Mouse (Mus musculus) kidney, embryonic 16.5 days (tissue): ENCODE data around the gene Glp2r. TPM values are rescaled to one million over a fixed set of nuclear protein-coding genes. Genes with fewer than 3 reads are reported as not detected.

ENCODE experiments used
- ATAC-seq: fragments of 200-750 bp; cut with Nextera tagmentation; 2 replicates; pipeline ENCODE4 v1.8.0; 2017; ENCODE audit warnings: moderate TSS enrichment; ENCODE audit not compliant: low FRiP score, low TSS enrichment
- H3K27ac ChIP-seq: fragments of 300-500 bp; sonication (generic); 2 replicates; pipeline ENCODE4 v1.5.1; 2014; ENCODE audit warnings: low read length
- H3K27me3 ChIP-seq: fragments of 300-500 bp; sonication (generic); 2 replicates; pipeline ENCODE4 v1.6.1; 2014; ENCODE audit warnings: low read length, control low read depth, mixed read lengths; ENCODE audit not compliant: insufficient read depth
- H3K36me3 ChIP-seq: fragments of 300-500 bp; sonication (generic); 2 replicates; pipeline ENCODE4 v1.6.1; 2014; ENCODE audit warnings: low read length, control low read depth, mixed read lengths; ENCODE audit not compliant: insufficient read depth
- H3K4me1 ChIP-seq: fragments of 300-500 bp; sonication (generic); 2 replicates; pipeline ENCODE4 v1.6.1; 2014; ENCODE audit warnings: low read length, control low read depth, mixed read lengths; ENCODE audit not compliant: insufficient read depth
- H3K4me2 ChIP-seq: fragments of 300-500 bp; sonication (generic); replicated peaks from 2 replicates; pipeline ENCODE4 v1.6.1; 2014; ENCODE audit warnings: low read depth, low read length
- H3K4me3 ChIP-seq: fragments of 300-500 bp; sonication (generic); 2 replicates; pipeline ENCODE4 v1.5.1; 2014; ENCODE audit warnings: mild to moderate bottlenecking, low read length
- H3K9ac ChIP-seq: fragments of 300-500 bp; sonication (generic); replicated peaks from 2 replicates; pipeline ENCODE4 v1.6.1; 2014; ENCODE audit warnings: low read length
- H3K9me3 ChIP-seq: fragments of 300-500 bp; sonication (generic); 2 replicates; pipeline ENCODE4 v1.6.1; 2016; ENCODE audit warnings: low read length, control low read depth
- WGBS: fragments of 180-500 bp; shearing (Covaris S2); extraction: QIAGEN DNeasy Blood & Tissue Kit; methylation state at CpG from one replicate; pipeline ENCODE4 v1.1.7; 2014; 5-methylcytosine and 5-hydroxymethylcytosine counted together
- polyA plus RNA-seq: library from polyadenylated mRNA; unstranded; fragments of >200 nt; fragmentation: Nextera tagmentation; extraction: Ambion mirVana; gene quantifications from 2 replicates; pipeline ENCODE4 v1.2.1, GENCODE M21; 2015

Glp2r gene
- polyA plus RNA-seq, 1 experiment from 2014 or later = 0.07 TPM

DNA sequence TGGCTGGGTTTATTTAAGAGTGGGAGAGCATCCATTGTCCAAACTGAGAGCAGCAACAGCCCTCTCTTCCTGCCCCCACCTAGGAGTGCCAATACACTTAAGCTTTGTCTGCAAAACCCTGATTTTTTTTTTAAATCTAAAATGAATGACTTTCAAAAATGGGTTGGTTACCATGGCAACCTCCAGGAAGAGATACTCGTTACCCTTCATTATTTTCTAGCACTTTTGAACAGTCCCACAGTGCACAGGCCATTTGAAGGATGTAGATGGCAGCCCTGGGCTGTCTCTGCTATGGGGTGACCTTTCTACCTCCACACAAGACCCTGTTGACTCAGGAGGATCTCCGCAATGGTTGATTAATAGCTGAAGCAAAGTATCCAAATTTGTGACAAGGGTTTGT is 84.8 kb downstream of the Glp2r start:
- Histone ChIP-seq H3K27ac (no peak overlapping the region), H3K27me3 (no peaks in the 10 kb centered on the region), H3K9ac (no peak overlapping the region), H3K9me3 (no peaks in the 10 kb centered on the region), H3K4me2 (no peak overlapping the region), H3K36me3 (no peaks in the 10 kb centered on the region), H3K4me3 (no peak overlapping the region), H3K4me1 (no peaks in the 10 kb centered on the region)
- WGBS = 75% methylated on average over 2 of the region's 2 CpGs
- ATAC-seq = no peak

DNA sequence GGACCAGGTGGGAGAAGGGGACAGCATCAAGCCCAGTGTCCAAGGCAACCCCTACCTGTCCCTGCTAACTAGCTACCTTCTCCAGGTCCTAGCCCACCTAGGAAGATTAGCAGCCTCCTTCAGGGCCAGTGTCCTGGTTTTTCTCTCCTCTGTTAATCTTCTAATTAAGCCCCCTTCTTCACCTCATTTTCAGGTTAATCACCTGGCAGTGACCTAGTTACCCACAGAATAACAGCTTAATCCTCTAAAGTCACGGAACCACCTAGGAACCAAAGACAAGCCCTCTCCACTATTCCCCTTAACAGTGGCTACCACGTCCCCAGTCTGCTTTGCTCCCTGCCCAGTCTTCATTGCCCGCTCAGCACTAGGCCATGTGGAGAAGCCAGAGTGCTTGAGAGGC is 89.1 kb downstream of the Glp2r start:
- 85% methylated on average over 3 of the region's 3 CpGs for WGBS
- no peak for ATAC-seq
- Histone ChIP-seq H3K9ac (no peak overlapping the region), H3K27ac (no peak overlapping the region), H3K4me2 (no peak overlapping the region), H3K4me3 (no peak overlapping the region), H3K9me3 (no peaks in the 10 kb centered on the region), H3K36me3 (no peaks in the 10 kb centered on the region), H3K27me3 (no peaks in the 10 kb centered on the region), H3K4me1 (no peaks in the 10 kb centered on the region)

DNA sequence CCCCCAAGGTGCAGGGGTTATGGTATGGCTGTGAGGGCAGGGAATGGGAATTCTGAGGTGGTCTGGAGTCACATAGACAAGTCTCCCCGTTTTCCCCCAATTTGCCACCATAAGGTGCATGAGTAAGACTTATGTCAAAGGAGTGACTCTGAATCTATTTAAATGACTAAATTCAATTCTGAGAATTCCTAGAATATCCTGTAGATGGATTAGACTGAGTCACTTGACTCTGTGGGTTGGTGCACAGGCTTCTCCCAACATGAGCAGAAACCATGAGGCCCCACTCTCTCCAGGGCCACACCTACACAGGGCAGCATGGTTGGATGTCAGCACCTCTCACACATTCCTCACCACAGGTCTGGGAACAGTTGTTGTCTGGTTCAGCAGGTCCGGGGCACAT is 91.0 kb downstream of the Glp2r start:
- H3K9ac ChIP-seq = no peak overlapping the region
- no peak overlapping the region for H3K4me3 ChIP-seq
- H3K4me2 ChIP-seq = no peak overlapping the region
- ATAC-seq = no peak
- no peaks in the 10 kb centered on the region for H3K27me3 ChIP-seq
- H3K4me1 ChIP-seq = no peaks in the 10 kb centered on the region
- H3K36me3 ChIP-seq = no peaks in the 10 kb centered on the region
- no peak overlapping the region for H3K27ac ChIP-seq
- 89% methylated on average over 2 of the region's 2 CpGs for WGBS
- H3K9me3 ChIP-seq = no peaks in the 10 kb centered on the region

DNA sequence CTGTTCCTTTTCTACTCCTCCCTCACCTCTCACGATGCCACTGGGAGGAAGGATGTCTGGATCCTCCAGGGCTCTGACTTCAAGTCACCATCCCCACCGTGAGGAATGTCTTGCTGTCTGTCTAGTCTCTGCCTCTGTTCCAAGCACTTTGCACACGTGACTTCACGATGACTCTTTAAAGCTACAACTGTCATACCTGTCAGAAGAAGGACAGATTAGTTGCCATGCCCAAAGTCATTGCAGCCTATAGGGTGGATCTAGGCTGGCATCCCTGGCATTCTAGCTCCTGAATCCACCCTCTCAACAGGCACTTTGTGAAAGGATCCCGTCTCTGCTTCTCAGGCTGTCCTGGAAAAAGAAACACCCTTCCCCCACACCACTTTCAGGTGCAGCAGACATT is 91.7 kb downstream of the Glp2r start:
- 69% methylated on average over 5 of the region's 5 CpGs for WGBS

DNA sequence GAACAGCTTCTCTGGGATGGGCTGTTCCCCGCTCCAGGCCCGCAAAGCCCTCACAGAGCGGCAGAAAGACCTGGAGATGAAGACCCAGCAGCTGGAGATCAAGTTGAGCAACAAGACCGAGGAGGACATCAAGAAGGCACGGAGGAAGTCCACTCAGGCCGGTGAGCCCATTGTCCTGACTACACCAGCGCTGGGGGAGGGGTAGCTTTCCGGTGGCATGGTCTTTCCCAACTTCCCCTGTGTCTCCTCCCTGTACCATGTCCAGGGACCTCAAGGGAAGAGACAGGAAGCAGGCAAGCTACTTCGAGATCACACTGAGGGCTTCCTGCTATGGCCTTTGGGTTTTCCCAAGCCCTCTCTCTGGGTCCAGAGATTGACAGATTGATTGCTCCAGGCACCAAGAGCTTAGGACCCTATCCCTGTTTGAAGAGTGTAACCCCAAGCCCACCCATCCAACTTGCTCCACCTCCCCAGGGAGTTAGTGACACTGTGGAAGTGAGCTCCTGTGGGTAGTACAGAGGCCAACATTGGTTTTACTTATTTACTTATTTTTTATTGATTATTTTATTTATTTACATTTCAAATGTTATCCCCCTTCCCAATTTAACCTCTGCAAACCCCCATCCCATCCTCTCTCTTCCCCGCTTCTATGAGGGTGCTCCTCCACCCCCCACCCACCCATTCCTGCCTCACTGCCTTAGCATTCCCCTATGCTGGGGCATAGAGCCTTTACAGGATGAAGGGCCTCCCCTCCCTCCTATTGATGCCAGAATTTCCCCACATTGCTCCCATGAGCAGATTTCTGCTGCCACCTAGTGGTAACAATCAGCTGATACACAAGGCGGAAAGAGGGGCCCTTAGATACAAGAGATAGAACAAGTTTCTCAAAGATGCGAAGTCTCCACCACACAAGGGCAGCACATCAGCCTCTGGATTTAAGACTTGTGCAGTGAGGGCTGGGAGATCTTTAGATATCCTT is 95.1 kb downstream of the Glp2r start:
- ATAC-seq = peak; percentile 54; the same call in 1 of the 2 replicates
- WGBS = 63% methylated on average over 12 of the region's 12 CpGs

More for the DNA sequence above, 91.7 kb downstream of the Glp2r start:
- H3K4me2 ChIP-seq = no peak overlapping the region
- H3K9ac ChIP-seq = no peak overlapping the region
- no peak for ATAC-seq
- no peaks in the 10 kb centered on the region for H3K36me3 ChIP-seq
- H3K4me3 ChIP-seq = no peak overlapping the region
- no peaks in the 10 kb centered on the region for H3K9me3 ChIP-seq
- no peaks in the 10 kb centered on the region for H3K27me3 ChIP-seq
- no peak overlapping the region for H3K27ac ChIP-seq
- no peaks in the 10 kb centered on the region for H3K4me1 ChIP-seq

DNA sequence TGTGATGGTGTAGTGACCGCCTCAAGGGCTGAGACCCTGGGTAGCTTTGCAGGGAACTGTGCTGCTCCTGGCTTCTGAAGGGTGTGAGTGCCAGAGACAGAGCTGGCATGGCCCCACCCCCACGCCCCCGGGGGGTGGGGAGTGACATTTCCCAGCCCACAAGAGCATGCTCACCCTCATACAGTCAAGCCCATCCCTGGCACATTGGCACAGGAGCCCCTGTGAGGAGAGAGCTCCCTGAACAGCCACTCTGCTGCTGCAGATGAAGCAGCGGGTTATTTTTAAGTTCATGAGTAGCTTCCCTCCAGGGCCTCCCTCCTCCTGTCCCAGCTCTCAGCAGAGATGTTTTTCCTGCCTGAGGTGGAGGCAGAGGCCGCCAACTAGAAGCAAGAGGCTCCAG is 98.8 kb downstream of the Glp2r start:
- Histone ChIP-seq H3K9ac (no peak overlapping the region), H3K36me3 (no peaks in the 10 kb centered on the region), H3K4me3 (no peak overlapping the region), H3K4me2 (no peak overlapping the region), H3K27ac (no peak overlapping the region), H3K4me1 (no peaks in the 10 kb centered on the region), H3K9me3 (no peaks in the 10 kb centered on the region), H3K27me3 (no peaks in the 10 kb centered on the region)
- WGBS = 67% methylated on average over 5 of the region's 5 CpGs
- ATAC-seq = no peak

More for the DNA sequence above, 95.1 kb downstream of the Glp2r start:
- no peak overlapping the region for H3K4me2 ChIP-seq
- H3K27me3 ChIP-seq = no peaks in the 10 kb centered on the region
- H3K36me3 ChIP-seq = no peaks in the 10 kb centered on the region
- no peak overlapping the region for H3K4me3 ChIP-seq
- no peaks in the 10 kb centered on the region for H3K9me3 ChIP-seq
- no peak overlapping the region for H3K27ac ChIP-seq
- H3K9ac ChIP-seq = no peak overlapping the region
- H3K4me1 ChIP-seq = no peaks in the 10 kb centered on the region

DNA sequence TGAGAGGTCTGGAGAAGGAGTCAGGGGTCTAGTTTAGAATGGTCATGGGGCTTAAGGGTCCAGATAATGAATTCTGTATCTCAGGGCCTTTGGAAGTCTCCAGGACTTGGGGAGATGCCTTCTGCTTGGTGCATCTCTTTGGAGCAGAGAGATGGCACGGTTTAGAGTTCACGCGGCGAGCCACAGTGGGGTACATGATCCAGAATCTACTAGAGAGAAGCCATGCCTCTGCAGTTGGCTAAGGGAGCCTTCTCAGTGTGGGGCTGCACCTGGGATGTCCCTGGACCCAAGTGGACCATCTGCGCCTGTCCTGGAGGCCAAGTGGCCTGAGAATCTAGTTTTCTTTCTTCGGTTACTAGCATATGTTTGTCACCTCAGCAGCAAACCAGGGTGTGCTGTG is 100.9 kb downstream of the Glp2r start:
- H3K9me3 ChIP-seq = no peaks in the 10 kb centered on the region
- no peaks in the 10 kb centered on the region for H3K4me1 ChIP-seq
- no peak for ATAC-seq
- H3K9ac ChIP-seq = no peak overlapping the region
- H3K27me3 ChIP-seq = no peaks in the 10 kb centered on the region
- 93% methylated on average over 6 of the region's 6 CpGs for WGBS
- no peaks in the 10 kb centered on the region for H3K36me3 ChIP-seq
- no peak overlapping the region for H3K4me3 ChIP-seq
- no peak overlapping the region for H3K27ac ChIP-seq
- H3K4me2 ChIP-seq = no peak overlapping the region

DNA sequence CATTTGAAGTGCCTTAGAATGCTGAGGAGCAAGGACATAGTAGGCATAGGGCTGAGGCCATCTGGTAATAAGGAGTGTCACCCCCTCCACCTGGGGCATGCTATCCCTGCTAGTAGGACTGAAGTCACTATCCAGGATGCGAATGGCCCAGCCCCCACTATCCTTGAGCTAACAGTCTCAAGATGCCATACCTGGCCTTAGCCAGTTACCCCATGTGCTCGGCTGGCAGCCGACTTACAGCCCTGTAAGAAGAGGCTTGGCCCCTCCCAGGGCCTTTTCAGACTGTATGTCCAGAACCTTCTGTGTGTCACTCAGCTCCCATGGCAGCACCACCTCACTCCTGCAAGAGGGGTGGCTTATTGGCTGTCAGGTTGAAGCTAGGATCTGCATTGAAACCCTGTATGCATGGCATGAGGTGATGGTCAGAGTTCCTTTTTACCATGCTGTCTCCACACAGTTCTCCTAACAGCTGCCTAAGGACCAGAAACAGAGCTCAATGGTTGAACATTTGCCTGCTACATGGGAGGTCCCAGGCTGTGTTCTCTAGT is 102.4 kb downstream of the Glp2r start:
- H3K27ac ChIP-seq = no peak overlapping the region
- H3K27me3 ChIP-seq = no peaks in the 10 kb centered on the region
- no peak for ATAC-seq
- no peaks in the 10 kb centered on the region for H3K4me1 ChIP-seq
- WGBS = 75% methylated on average over 3 of the region's 3 CpGs
- no peaks in the 10 kb centered on the region for H3K9me3 ChIP-seq
- no peak overlapping the region for H3K4me2 ChIP-seq
- H3K9ac ChIP-seq = no peak overlapping the region
- no peaks in the 10 kb centered on the region for H3K36me3 ChIP-seq
- H3K4me3 ChIP-seq = no peak overlapping the region

DNA sequence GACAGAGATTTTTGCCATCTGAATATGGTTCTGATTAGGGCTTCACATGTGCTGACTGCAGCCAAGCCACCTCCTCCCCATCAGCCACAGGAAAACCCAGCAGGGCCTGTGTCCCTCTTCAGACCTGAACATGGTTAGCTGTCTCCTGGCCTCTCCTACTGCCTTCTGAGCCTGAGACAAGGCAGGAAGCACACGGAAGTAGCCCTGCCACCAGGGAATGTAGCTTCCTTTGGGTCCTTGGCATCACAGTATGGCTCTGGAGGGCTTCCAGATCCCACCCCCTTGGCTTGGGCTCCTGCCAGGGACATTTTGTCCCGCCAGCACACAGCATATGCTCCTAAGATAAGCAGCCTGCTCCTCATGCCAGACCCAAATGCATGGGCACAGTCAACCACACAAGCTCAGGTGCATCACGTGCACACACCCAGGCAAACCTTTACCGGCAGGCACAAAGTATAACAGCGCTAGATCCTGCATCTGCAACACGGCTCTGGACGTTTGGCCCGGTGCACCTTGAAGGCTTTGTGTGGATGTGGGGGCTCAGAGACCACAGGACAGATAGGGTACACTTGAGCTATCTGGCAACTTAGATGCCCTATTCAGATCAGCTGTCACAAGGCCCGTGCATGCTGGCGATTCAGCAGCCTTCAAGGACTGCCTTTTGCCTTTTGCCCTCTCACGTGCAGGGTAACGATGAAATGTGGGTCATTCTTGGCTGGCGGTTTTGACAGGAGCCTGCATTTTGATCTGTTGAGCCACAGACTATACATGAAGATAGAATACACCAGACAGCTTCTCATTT is 103.2 kb downstream of the Glp2r start:
- H3K9me3 ChIP-seq = no peaks in the 10 kb centered on the region
- no peak overlapping the region for H3K4me2 ChIP-seq
- H3K36me3 ChIP-seq = no peaks in the 10 kb centered on the region
- 83% methylated on average over 13 of the region's 13 CpGs for WGBS
- H3K4me3 ChIP-seq = no peak overlapping the region
- ATAC-seq = no peak
- no peaks in the 10 kb centered on the region for H3K4me1 ChIP-seq
- no peak overlapping the region for H3K9ac ChIP-seq
- no peak overlapping the region for H3K27ac ChIP-seq
- no peaks in the 10 kb centered on the region for H3K27me3 ChIP-seq
